Mouse (Mus musculus) embryo, embryonic 10 days (tissue): ENCODE measurements around the gene Slc38a3.

Source experiments
- DNase-seq: peaks from one replicate; pipeline ENCODE4 v3.0.0-alpha.2; 2015; ENCODE audit warnings: low spot score

The Slc38a3 gene

GRCm38 (mm10) chr9:107618098-107618497 lies 51.2 kb downstream of the Slc38a3 start:
- DNase-seq, result no peak

- no peak for DNase-seq
These were observed 51.9 kb downstream of the Slc38a3 start for GRCm38 (mm10) chr9:107617461-107617860.

- no peak for DNase-seq
These were observed 54.3 kb downstream of the Slc38a3 start for GRCm38 (mm10) chr9:107615035-107615434.

- no peak for DNase-seq
These were observed 56.3 kb downstream of the Slc38a3 start for GRCm38 (mm10) chr9:107612945-107613569.

DNA sequence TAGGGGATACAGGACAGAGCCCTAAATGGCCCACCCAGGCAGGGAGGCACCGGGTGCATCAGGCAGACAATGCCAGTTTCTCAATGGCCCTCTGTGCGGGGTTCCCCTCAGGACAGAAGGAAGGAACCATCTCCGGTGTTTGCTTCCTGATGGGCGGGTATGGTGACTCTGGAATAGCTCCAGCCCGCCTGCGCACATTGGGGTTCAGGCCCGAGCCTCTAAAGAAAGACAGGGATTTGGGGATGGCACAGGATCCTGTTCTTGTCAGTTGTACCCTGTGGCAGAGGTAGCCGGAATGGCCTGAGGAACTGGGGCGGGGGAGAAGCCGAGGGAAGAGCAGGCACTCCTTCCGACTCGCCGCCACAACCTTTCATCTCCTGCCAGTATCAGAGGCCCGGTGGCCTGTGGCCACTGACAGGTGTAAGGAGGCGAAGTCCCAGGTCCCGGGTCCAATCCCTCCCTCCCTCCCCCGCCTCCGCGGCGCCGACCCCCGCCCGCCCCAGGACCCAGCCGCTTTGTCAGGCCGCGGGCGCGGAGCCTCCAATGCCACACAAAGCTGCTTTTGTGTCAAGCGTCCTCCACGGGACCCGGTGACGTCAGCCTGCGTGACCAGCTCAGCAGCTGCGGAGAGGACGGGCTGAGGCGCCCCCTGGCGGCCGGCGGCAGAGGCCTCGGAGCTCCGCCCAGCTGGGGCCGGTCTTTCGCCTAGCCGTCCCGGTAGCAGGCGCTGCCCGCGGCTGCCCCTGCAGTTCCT lies 57.0 kb downstream of the Slc38a3 start:
- DNase-seq, result peak; percentile 97

DNA sequence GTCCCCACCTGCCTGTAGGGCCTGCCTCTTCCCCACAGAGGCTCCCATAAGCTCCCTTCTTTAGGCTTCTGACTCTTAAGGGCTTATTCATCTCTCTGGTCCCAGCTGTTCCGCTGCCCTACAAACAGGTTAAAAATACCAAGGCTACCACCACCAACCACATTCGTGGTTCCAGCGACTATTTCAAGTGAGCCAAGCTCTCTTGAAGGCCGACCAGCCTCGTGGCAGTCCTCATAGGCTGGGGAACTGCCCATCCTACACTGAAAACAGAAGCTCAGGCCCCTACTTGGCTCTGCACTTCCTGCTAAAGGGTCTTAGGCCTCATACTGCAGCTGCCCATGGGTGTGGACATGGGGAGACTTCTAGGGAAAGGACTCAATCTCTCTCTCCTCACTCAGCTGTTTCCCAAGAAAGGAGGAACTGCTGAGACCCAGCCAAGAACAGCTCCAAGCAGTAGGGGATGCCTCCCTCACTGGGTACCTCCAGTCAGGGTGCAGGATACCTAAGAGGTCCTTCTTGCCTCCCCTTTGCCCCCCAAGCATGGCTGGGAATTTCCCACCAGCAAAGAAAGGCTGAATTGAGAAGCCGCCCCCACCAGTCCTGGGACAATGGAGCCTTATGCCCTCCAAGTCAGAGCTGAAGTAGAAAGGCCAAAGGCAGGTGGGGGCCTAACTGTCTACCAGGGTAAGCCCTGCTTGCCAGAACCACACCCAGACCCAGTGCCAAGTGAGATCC lies 57.7 kb downstream of the Slc38a3 start:
- no peak for DNase-seq

GRCm38 (mm10) chr9:107609433-107609830 lies 59.9 kb downstream of the Slc38a3 start:
- no peak for DNase-seq

- DNase-seq, result no peak
These were observed 60.4 kb downstream of the Slc38a3 start, which contains the start of gene Sema3b for GRCm38 (mm10) chr9:107608741-107609432. Gene Sema3b (minus strand): TSS chr9:107609229.

GRCm38 (mm10) chr9:107607653-107608245 lies 61.6 kb downstream of the Slc38a3 start:
- DNase-seq, result no peak

DNA sequence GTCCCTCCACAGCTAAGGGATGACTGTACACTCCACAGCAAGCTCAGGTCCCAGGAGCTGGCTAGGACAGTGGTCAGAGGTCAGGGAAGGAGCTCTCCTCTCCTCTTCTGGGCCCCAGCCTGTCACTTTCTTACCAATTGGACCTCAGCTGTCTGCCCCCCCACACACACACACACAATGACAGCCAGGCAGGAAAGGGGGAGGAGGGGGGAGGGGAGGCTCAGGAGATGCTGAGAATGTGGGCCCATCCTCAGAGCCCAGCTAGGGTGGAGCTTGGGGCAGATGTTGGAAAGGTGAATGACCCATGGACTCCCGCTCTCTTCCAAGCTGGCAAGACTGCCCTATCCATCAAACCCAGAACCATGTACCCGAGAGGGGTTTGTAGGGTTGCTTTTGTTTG lies 62.3 kb downstream of the Slc38a3 start:
- no peak for DNase-seq

GRCm38 (mm10) chr9:107606591-107606990 lies 62.7 kb downstream of the Slc38a3 start:
- no peak for DNase-seq

- no peak for DNase-seq
These were observed 64.2 kb downstream of the Slc38a3 start for GRCm38 (mm10) chr9:107605041-107605661.

- no peak for DNase-seq
These were observed 66.1 kb downstream of the Slc38a3 start for GRCm38 (mm10) chr9:107603251-107603650.

DNA sequence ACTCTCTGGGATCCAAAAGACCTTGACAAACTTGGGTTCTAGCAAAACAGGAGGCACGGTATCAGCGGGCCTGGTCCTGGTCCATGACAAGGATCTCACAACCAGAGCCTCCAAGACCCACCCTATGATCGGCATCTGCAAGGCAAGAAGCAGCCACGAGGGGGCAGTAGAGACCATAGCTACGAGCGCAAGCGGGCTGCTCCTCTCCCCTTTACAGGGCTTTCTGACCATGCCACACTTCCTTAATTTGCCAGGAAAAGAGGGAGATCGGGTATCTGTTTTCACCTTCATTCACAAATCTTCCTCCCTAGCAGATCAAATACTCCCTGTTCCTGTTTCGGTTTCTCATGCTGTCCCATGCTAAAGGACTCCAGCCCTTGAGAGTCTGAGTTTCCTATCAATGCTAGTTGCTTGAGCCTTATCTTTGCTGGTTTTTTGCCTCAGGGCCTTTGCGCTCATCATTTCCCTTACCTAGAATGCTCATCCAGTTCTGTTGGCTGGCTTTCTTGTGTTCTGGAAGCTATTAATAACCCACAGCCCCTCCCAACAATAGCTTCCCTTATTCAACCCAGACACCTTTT lies 67.2 kb downstream of the Slc38a3 start:
- peak; percentile 93 for DNase-seq

- DNase-seq, result no peak
These were observed 68.1 kb downstream of the Slc38a3 start for GRCm38 (mm10) chr9:107601275-107601674.

GRCm38 (mm10) chr9:107600745-107601144 lies 68.6 kb downstream of the Slc38a3 start:
- no peak for DNase-seq
